Mouse (Mus musculus) intestine, postnatal 0 days (tissue): ENCODE results near the gene Krtap4-6. TPM values are rescaled to one million over a fixed set of nuclear protein-coding genes. Genes with fewer than 3 reads are reported as not detected.
"Not testable (repeated sequence)": the region's sequence is repeated elsewhere in the genome, so short reads cannot be mapped to it uniquely, and the experiment has no call there.

Experiments used
- ATAC-seq: fragments of 200-750 bp; cut with Nextera tagmentation; 2 replicates; pipeline ENCODE4 v1.8.0; 2017; ENCODE audit warnings: mild to moderate bottlenecking, moderate TSS enrichment, moderate library complexity
- H3K27ac ChIP-seq: fragments of 300-500 bp; sonication (generic); 2 replicates; pipeline ENCODE4 v1.5.1; 2014; ENCODE audit warnings: mild to moderate bottlenecking, low read depth, low read length, moderate library complexity
- H3K27me3 ChIP-seq: fragments of 300-500 bp; sonication (generic); replicated peaks from 2 replicates; pipeline ENCODE4 v1.6.1; 2014; ENCODE audit warnings: low read length, mixed read lengths; ENCODE audit not compliant: control insufficient read depth, insufficient read depth
- H3K36me3 ChIP-seq: fragments of 300-500 bp; sonication (generic); 2 replicates; pipeline ENCODE4 v1.6.1; 2014; ENCODE audit warnings: mild to moderate bottlenecking, moderate library complexity; ENCODE audit not compliant: control insufficient read depth, insufficient read depth
- H3K4me1 ChIP-seq: fragments of 300-500 bp; sonication (generic); replicated peaks from 2 replicates; pipeline ENCODE4 v1.6.1; 2014; ENCODE audit warnings: antibody characterized with exemption, low read length, mixed read lengths; ENCODE audit not compliant: control insufficient read depth, insufficient read depth
- H3K4me2 ChIP-seq: fragments of 300-500 bp; sonication (generic); replicated peaks from 2 replicates; pipeline ENCODE4 v1.6.1; 2014; ENCODE audit warnings: low read depth, mild to moderate bottlenecking, moderate library complexity
- H3K4me3 ChIP-seq: fragments of 300-500 bp; sonication (generic); 2 replicates; pipeline ENCODE4 v1.5.1; 2014; ENCODE audit warnings: low read depth, low read length
- H3K9ac ChIP-seq: fragments of 300-500 bp; sonication (generic); 2 replicates; pipeline ENCODE4 v1.6.1; 2014; ENCODE audit warnings: mild to moderate bottlenecking, low read depth, low read length
- H3K9me3 ChIP-seq: fragments of 300-500 bp; sonication (generic); 2 replicates; pipeline ENCODE4 v1.6.1; 2016; ENCODE audit warnings: mixed run types; ENCODE audit not compliant: control insufficient read depth
- CTCF ChIP-seq: sonication (generic); IDR thresholded peaks from 2 replicates; pipeline ENCODE4 v1.5.1; 2016; ENCODE audit warnings: low read depth, mild to moderate bottlenecking, control low read depth, antibody characterized with exemption, moderate library complexity
- WGBS: fragments of 180-500 bp; shearing (Covaris S2); extraction: QIAGEN DNeasy Blood & Tissue Kit; methylation state at CpG from one replicate; pipeline ENCODE4 v1.1.7; 2014; 5-methylcytosine and 5-hydroxymethylcytosine counted together
- polyA plus RNA-seq: library from polyadenylated mRNA; unstranded; fragments of >200 nt; fragmentation: Nextera tagmentation; extraction: Ambion mirVana; gene quantifications from 2 replicates; pipeline ENCODE4 v1.2.1, GENCODE M21; 2015

Gene Krtap4-6
- polyA plus RNA-seq, 1 experiment from 2014 or later: not detected

DNA sequence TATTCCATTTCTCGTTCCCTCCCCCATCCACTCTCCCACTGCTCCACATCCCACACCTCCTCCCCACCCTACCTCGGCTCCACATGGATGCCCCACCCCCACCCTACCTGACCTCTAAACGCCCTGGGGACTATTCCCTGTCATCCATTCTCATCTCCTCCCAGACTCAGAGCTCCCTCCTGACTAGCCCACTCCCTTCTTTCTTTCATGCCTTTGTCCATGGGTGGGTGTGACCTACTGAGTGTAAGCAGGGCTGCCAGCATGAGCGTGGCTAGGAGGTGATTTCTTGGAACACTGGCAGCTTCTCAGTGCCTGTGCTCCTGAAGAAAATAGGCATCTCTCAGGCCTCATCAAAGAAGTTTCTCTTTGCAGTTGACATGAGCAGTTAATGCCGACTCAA is 8.7 kb downstream of the Krtap4-6 start:
- Histone ChIP-seq H3K4me2 (no peak overlapping the region), H3K4me3 (no peak overlapping the region), H3K36me3 (no peaks in the 10 kb centered on the region), H3K9ac (no peak overlapping the region), H3K27me3 (no peaks in the 10 kb centered on the region; the same call in 1 of the 2 replicates), H3K9me3 (no peaks in the 10 kb centered on the region), H3K27ac (no peak overlapping the region), H3K4me1 (no peaks in the 10 kb centered on the region)
- ATAC-seq: no peak
- TF ChIP-seq CTCF: no peak
- WGBS: 50% methylated on average over 5 of the region's 5 CpGs

DNA sequence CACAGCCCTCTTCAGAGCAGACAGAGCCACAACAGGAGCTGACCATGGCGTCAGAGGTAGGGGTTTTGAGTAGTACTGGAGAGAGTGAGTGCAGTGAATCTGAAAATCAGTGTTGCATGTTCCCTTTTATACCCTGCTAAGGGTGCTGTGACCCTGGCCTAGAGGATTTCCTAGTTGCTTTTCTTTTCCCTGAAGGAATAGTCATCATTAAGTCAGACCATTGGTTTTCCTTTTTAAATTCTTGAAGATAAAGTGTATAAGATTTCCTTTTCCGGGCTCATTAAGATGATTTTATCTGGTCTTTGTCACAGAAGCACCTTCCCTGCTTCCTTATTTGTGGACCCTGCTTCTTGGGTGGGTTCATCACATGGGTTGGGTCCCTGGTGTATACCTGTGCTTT is 15.6 kb downstream of the Krtap4-6 start, which contains the start of gene Gm11555:
Gene Gm11555 (minus strand): TSS at position 101 of the 400 bp plus-strand sequence.
- Histone ChIP-seq H3K4me3 (no peak within 1 kb of the TSS), H3K27ac (no peak within 1 kb of the TSS), H3K9me3 (no peaks in the 10 kb centered on the region), H3K4me1 (no peaks in the 10 kb centered on the region), H3K36me3 (no peaks in the 10 kb centered on the region), H3K9ac (no peak within 1 kb of the TSS), H3K4me2 (no peak within 1 kb of the TSS), H3K27me3 (no peaks in the 10 kb centered on the region)
- no peak for TF ChIP-seq CTCF
- ATAC-seq: no peak
- 84% methylated on average over 2 of the region's 2 CpGs for WGBS

DNA sequence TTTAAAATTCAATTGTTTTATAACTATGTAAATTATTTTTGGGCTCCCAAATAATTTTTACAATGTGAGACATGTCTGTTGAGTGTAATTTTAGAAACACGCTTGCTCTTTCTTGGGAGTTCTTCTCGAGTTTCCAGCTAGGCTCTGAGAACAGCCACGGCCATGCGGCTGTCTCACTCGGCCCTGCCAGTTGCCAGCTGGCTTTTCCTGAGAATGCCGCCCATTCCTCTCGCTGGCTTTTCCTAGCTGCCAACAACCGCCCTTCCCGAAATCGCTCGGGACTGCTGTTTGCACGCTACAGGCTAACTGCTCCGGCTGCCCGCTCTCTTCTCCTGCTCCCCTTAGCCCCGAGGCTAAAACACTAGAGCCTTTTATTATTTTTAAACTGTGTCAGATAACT is 19.3 kb downstream of the Krtap4-6 start:
- H3K4me1 ChIP-seq: no peaks in the 10 kb centered on the region
- H3K9ac ChIP-seq: no peak overlapping the region
- no peak overlapping the region for H3K4me3 ChIP-seq
- H3K36me3 ChIP-seq: no peaks in the 10 kb centered on the region
- H3K9me3 ChIP-seq: no peaks in the 10 kb centered on the region
- H3K4me2 ChIP-seq: no peak overlapping the region
- no peaks in the 10 kb centered on the region for H3K27me3 ChIP-seq
- TF ChIP-seq CTCF: no peak
- 85% methylated on average over 15 of the region's 15 CpGs for WGBS
- no peak overlapping the region for H3K27ac ChIP-seq
- no peak for ATAC-seq

DNA sequence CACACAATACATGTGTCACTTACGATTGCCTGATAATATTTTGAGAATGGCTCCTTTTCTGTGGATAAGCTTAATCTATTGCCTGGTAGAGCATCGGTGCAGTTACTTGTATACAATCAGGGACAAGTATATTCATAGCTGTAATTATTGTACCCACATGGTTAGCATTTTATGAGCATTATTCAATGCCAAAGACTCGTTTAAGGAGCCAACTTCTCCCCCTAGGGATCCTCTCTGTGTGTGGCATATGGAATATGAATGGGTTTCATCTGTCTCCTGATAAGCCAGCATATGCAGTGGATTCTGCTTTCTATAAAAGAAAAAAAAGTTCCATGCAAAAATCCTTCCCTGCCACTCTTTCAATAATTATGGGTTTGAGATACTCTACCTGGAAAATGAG is 21.4 kb downstream of the Krtap4-6 start:
- 74% methylated on average over 3 of the region's 3 CpGs for WGBS

DNA sequence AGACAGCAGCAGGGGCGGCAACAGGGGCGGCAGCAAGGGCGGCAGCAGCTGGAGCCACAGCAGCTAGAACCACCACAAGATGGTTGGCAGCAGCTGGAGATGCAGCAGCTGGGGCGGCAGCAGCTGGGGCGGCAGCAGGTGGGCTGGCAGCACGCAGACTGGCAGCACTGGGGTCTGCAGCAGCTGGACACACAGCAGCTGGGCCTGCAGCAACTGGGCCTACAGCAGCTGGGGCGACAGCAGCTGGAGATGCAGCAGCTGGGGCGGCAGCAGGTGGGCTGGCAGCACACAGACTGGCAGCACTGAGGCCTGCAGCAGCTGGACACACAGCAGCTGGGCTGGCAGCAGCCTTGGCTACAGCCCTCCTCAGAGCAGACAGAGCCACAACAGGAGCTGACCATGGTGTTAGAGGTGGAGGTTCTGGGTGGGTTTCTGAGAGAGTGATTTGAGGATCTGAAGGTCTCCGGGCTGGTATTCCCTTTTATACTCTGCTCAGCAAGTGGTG is 22.1 kb downstream of the Krtap4-6 start, which contains the start of gene Krtap4-7:
Gene Krtap4-7 (minus strand): TSS at position 455 of the 505 bp plus-strand sequence.
- H3K4me2 ChIP-seq, H3K4me1 ChIP-seq, H3K9me3 ChIP-seq, H3K27me3 ChIP-seq, ATAC-seq, H3K9ac ChIP-seq, H3K4me3 ChIP-seq, H3K36me3 ChIP-seq, H3K27ac ChIP-seq: not testable (repeated sequence)
- 73% methylated on average over 9 of the region's 9 CpGs for WGBS

More for the DNA sequence above, 21.4 kb downstream of the Krtap4-6 start:
- no peaks in the 10 kb centered on the region for H3K4me1 ChIP-seq
- H3K9me3 ChIP-seq: no peaks in the 10 kb centered on the region
- no peak for TF ChIP-seq CTCF
- H3K4me3 ChIP-seq: no peak overlapping the region
- H3K36me3 ChIP-seq: no peaks in the 10 kb centered on the region
- H3K9ac ChIP-seq: no peak overlapping the region
- no peak for ATAC-seq
- H3K4me2 ChIP-seq: no peak overlapping the region
- no peak overlapping the region for H3K27ac ChIP-seq
- no peaks in the 10 kb centered on the region for H3K27me3 ChIP-seq

DNA sequence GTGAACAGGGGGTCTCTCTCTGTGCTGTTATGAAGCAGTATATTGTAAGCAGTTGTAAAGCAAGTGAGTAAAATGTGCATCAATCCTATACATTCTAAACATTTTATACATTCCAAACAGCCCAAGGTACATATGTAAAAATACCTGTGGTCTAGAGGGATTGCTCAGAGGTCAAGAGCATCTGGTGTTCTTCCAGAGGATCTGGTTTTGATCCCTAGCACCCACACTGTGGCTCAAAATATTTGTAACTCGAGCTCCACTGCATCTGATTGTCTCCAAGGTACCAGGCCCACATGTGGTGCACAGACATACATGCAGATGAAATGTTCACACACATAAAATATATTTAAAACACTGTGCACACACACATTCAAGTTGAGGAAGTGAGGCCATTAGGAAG is 24.8 kb downstream of the Krtap4-6 start:
- no peak overlapping the region for H3K27ac ChIP-seq
- TF ChIP-seq CTCF: no peak
- H3K36me3 ChIP-seq: no peaks in the 10 kb centered on the region
- no peaks in the 10 kb centered on the region for H3K9me3 ChIP-seq
- H3K4me1 ChIP-seq: no peaks in the 10 kb centered on the region
- H3K4me3 ChIP-seq: no peak overlapping the region
- 23% methylated on average over 1 of the region's 1 CpGs for WGBS
- no peak for ATAC-seq
- no peak overlapping the region for H3K9ac ChIP-seq
- H3K4me2 ChIP-seq: no peak overlapping the region
- no peaks in the 10 kb centered on the region for H3K27me3 ChIP-seq

DNA sequence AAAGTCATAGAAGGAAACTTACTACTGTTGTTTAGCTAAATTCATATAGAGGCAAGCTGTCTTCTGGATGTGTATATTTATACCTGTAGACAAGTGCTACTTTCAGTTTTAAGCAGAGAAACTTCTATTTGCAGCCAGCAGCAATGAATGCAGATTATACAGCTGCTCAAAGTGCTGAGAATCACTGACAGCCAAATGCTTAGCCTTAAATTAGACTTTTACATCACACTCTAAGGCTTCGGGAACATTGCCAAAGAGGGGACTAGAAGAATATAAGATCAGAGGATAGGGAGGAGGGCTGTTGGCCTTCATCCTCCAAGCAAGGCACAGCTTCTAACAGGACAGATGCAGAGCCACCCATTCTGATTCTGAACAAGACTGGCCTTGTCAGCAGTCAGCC is 28.7 kb downstream of the Krtap4-6 start:
- no peak for ATAC-seq
- 71% methylated on average over 1 of the region's 1 CpGs for WGBS
- no peak overlapping the region for H3K4me3 ChIP-seq
- no peak for TF ChIP-seq CTCF
- no peaks in the 10 kb centered on the region for H3K27me3 ChIP-seq
- H3K27ac ChIP-seq: no peak overlapping the region
- H3K4me1 ChIP-seq: no peaks in the 10 kb centered on the region
- no peak overlapping the region for H3K9ac ChIP-seq
- no peaks in the 10 kb centered on the region for H3K9me3 ChIP-seq
- H3K36me3 ChIP-seq: no peaks in the 10 kb centered on the region
- no peak overlapping the region for H3K4me2 ChIP-seq
